Mouse (Mus musculus) cortical plate, adult 2 months (tissue): ENCODE results near the gene Akt2.

ENCODE experiments used
- CTCF ChIP-seq: fragments of 200-500 bp; IDR thresholded peaks from 2 replicates; pipeline ENCODE4 v1.5.1; 2011; ENCODE audit warnings: mild to moderate bottlenecking, control low read depth, low read length; ENCODE audit not compliant: insufficient read depth; ENCODE audit errors: extremely low read depth
- POLR2A ChIP-seq: fragments of 200-500 bp; IDR thresholded peaks from 2 replicates; pipeline ENCODE4 v1.6.1; 2011; ENCODE audit warnings: mild to moderate bottlenecking, low read length, control low read depth; ENCODE audit not compliant: insufficient read depth; ENCODE audit errors: extremely low read depth

- TF ChIP-seq CTCF (no peak), POLR2A (no peak)
Measured at GRCm38 (mm10) chr7:27674195-27674521, 82.8 kb downstream of the Akt2 start.
